Mouse (Mus musculus): Measurements from ENCODE around the gene March7. TPM values are rescaled to one million over a fixed set of nuclear protein-coding genes. Genes with fewer than 3 reads are reported as not detected.

March7 gene
- polyA plus RNA-seq, 1 experiment from 2014 or later = 92.8 TPM

GRCm38 (mm10) chr2:60299323-60299722 lies 89.6 kb downstream of the March7 start:
- H3K27ac ChIP-seq = no peak overlapping the region
- no peak overlapping the region for H3K4me3 ChIP-seq
- H3K9me3 ChIP-seq = no peaks in the 10 kb centered on the region
- H3K4me2 ChIP-seq (replicated peaks) = no peak overlapping the region
- 93% methylated on average over 2 of the region's 2 CpGs for WGBS
- H3K36me3 ChIP-seq = 0 out of 2 replicates have a peak, but pooled peaks cover 3% of the 10 kb centered on the region
- no peaks in the 10 kb centered on the region for H3K27me3 ChIP-seq
- no peak overlapping the region for H3K9ac ChIP-seq
- H3K4me1 ChIP-seq = 0 out of 2 replicates have a peak, but pooled peaks cover 7% of the 10 kb centered on the region
- no peak for ATAC-seq (ENCODE audit: low FRiP score, low read depth)

Other genes with a start within 250 kb of the March7 start
- gene Baz2b, start within 50 bp of the March7 start, polyA plus RNA-seq (2015; fragmentation: Nextera tagmentation; extraction: Ambion mirVana) = 64.6 and 67.1 TPM in 2 replicates
- 43.8 and 45.3 TPM in 2 replicates for gene Cd302, start 74.6 kb downstream of the March7 start, polyA plus RNA-seq (2015; fragmentation: Nextera tagmentation; extraction: Ambion mirVana)
- 2.1 and 2.5 TPM in 2 replicates for gene Ly75, start 173.4 kb downstream of the March7 start, polyA plus RNA-seq (2015; fragmentation: Nextera tagmentation; extraction: Ambion mirVana)

Measured in limb, embryonic 13.5 days (tissue).